Mouse (Mus musculus) gastrocnemius, adult 2 months (tissue): ENCODE data around the gene Adora2b. TPM values are rescaled to one million over a fixed set of nuclear protein-coding genes. Genes with fewer than 3 reads are reported as not detected.
"Not testable (repeated sequence)": the region's sequence is repeated elsewhere in the genome, so short reads cannot be mapped to it uniquely, and the experiment has no call there.

Experiments used
- DNase-seq: peaks from one replicate; pipeline ENCODE4 v3.0.0; 2022
- H3K27ac ChIP-seq: fragments of 200-600 bp; 2 replicates; pipeline ENCODE4 v1.8.1; 2022; ENCODE audit warnings: mild to moderate bottlenecking
- H3K4me3 ChIP-seq: fragments of 200-600 bp; 2 replicates; pipeline ENCODE4 v1.8.1; 2022; ENCODE audit warnings: mild to moderate bottlenecking, moderate library complexity
- CTCF ChIP-seq: fragments of 200-600 bp; IDR thresholded peaks from 2 replicates; pipeline ENCODE4 v1.8.1; 2022; ENCODE audit warnings: antibody characterized with exemption, mild to moderate bottlenecking, moderate library complexity
- intact Hi-C: fragments of 180-260 bp; cut with DNase I; formaldehyde crosslinking; loops from one replicate; pipeline ENCODE4 v1.15.1; 2025
- total RNA-seq, 2 experiments: library from RNA; stranded (reverse); gene quantifications; 2 replicates each; pipeline ENCODE4 v1.2.3; 2021

Gene Adora2b
- total RNA-seq, 2 experiments from 2014 or later = 0.26 to 0.95 TPM

DNA sequence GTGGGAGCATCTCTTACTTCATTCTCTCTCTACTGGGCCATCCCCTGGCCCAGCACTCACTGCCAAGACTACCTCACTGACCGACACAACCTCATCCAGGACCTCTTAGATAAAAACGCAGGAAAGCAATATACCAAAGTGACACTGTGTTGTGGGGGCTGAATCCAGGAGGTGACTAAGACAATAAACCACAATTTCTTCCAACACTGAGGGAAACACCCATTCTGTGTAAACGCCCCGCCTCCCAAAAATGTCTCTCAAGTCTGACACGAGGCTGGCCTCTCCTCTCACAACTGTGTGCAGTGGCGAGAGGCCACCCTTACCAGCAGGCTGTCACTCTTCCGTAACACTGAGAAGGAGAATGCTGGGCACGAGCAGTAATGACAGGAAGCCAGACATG is 19.6 kb downstream of the Adora2b start:
- peak; percentile 1 for DNase-seq
- TF ChIP-seq CTCF = no peak
- intact Hi-C loops = no loop called here
- no peak overlapping the region for H3K27ac ChIP-seq
- H3K4me3 ChIP-seq = no peak overlapping the region

DNA sequence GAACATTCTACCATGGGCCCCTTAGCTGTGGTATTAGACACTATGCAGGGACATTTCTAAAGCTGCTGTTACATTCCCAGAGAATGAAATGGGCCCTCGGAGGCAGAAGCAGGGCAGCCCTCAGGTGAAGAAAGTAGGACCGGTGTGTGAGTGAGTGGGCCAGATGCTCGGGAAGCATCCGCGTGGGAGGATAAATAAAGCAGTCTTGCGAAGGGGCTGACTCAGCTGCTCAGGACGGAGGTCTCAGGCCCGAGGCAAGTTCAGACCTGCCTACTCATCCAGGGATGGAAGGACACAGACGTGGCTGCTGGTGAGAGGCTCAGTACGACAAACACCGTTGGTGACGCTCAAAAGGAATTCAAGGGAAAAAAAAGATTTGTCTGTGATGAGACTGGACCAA is 20.3 kb downstream of the Adora2b start:
- no peak for TF ChIP-seq CTCF
- Histone ChIP-seq H3K4me3 (no peak overlapping the region), H3K27ac (no peak overlapping the region)
- intact Hi-C loops = no loop called here
- DNase-seq = peak; percentile 7

DNA sequence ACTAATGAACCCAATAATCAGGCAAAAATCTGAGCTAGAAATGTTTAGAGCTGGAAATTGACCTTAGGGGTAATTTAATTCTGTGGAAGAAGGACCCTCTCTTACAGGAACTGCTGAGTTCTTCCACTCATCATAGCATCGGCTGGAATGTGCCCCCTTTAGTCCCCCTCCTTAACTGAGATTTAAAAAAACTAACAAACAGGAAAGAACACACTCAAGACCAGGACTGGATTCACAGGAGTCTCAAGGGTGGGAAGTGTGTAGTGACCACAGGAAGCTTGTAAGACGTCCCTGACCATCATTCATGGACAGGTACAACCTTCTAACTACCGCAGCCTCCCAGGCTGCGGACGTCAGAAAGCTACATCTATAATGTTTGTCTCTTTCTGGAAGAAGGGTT is 22.1 kb downstream of the Adora2b start:
- intact Hi-C loops = no loop called here
- TF ChIP-seq CTCF = no peak
- Histone ChIP-seq H3K27ac (no peak overlapping the region), H3K4me3 (no peak overlapping the region)
- DNase-seq = no peak

DNA sequence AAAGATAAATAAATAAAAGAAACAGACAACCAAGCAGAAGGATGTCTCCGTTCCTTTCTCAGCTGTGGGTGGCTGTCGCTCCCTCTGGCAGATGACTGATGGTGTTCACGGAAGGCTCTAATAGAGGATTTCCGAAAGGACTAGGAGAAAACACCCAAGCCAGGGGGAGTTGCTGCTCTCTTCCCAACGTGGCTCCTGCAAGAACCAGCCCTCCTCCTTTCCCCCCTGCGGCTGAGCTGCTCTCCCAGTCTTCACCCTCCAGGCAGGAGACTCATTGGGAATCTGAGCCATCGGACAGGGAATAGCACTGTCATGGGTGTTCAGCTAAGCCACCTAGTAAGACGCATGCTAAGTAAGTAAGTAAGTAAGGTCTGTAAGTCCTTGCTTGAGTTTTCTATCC is 28.3 kb downstream of the Adora2b start:
- intact Hi-C loops = no loop called here
- H3K4me3 ChIP-seq = no peak overlapping the region
- TF ChIP-seq CTCF = no peak
- no peak for DNase-seq
- no peak overlapping the region for H3K27ac ChIP-seq

DNA sequence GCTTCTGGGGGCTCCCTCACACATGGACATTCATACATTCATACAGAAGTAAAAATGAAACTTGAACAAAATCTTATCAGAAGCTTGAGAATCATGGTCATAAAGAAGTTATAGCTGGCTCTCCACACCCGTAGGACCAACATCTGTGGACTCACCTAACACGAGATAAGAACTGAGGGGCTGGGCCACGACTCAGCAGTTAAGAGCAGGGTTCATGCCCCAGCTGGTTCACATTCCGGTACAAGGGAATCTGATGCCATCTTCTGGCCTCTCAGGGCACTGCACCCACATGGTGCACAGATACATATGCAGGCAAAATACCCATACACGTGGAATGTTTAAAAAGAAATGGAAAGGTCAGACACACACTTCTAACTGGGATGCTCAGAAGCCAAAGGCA is 29.2 kb downstream of the Adora2b start:
- intact Hi-C loops = no loop called here
- peak; percentile 65 for TF ChIP-seq CTCF
- Histone ChIP-seq H3K27ac (no peak overlapping the region), H3K4me3 (no peak overlapping the region)
- DNase-seq = peak; percentile 59

DNA sequence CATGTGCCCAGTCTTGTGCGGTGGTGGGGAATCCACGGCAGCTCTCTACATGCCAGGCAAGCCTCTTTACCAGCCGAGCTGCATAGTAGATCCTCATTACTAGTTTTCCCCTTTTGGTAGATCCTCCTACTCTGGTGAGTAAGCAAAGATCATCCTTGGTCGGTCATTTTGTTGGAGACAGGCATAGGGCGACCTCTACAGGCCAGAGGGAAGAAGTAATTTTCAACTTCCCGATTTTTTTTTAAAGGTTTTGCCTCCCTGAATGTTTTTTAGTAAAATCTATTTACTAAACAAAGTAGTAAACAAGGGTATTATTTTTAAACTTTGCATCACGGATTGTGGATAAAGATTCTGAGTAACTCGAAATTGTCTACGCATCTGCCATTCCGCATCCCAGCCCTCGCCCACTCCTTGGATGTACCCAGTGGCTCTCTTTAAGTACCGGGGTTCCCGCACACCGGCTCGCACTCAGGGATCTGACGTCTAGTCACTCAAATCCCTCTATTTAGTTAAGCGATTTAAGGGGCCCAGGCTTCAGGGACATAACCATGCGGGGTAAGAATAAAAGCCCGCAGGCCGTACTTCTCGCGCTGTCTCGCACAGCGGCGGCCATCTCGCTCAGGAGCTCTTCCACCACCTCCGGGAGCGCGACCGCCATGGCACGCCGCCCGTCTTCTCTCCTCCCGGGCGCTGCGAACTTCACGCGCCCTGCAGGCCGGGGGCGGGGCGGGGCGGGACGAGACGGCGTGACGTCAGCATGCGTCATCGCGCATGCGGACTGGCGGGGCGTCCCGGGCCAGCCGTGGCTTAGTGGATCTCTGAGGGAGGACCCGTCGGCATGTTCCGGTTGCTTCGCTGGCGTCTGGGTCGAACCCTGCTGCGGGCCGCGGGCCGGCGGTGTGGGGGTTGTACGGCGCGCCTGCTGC is 32.2 kb downstream of the Adora2b start, which contains the start of the genes Zswim7 and Ttc19:
Zswim7 (minus strand) TSS at position 701 of the 926 bp plus-strand sequence.
Ttc19 (plus strand) TSS at position 799 of the 926 bp plus-strand sequence.
- peak; percentile 96 for DNase-seq
- peak; percentile 85 for TF ChIP-seq CTCF
- peak within 1 kb of the TSS; percentile 82 for H3K4me3 ChIP-seq
- intact Hi-C loops = loop anchor here (1.0 to 5.0 kb wide), 3 partner anchors 154 to 349 kb away; partner anchors contain the start of gene Akap10
- H3K27ac ChIP-seq = peak within 1 kb of the TSS; percentile 91

DNA sequence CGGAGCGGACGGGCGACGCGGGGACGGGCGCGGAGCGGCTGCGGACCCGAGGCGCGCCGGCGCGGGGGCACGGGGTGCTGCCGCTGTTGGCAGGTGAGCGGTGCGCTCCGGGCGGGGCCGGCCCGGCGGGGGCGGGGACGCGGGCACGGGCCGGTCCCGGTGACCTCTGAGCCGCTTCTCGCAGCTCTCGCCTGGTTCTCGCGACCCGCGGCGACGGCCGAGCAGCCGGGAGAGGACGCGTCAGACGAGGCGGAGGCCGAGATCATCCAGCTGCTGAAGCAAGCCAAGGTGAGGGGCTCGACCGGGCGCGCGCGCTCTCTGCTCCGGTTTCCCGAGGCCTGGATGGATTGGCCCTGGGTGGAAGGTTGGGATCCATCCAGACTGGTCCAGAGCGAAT is 32.8 kb downstream of the Adora2b start:
- DNase-seq = peak; percentile 90
- intact Hi-C loops = loop anchor here (5.0 kb wide), 1 partner anchor 349 kb away; the partner anchor contains the start of gene Akap10
- TF ChIP-seq CTCF = no peak
- Histone ChIP-seq H3K27ac (peak overlapping the region; percentile 91), H3K4me3 (peak overlapping the region; percentile 82)

DNA sequence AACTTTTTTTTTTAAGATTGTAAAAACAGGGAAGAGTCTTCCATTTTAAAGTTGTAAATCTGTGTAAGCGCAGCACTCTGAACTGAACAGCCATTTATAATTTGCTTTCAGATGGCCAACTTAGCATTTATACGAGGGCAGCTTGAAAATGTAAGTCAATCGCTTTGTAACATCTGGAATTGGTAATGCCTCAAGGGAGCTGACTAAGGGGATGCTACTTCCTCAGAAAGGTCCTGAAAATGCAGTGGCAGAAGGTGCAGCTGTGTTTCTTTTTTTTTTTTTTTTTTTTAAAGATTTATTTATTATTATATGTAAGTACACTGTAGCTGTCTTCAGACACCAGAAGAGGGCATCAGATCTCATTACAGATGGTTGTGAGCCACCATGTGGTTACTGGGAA is 35.2 kb downstream of the Adora2b start:
- intact Hi-C loops = loop anchor here (5.0 kb wide), 1 partner anchor 352 kb away; the partner anchor contains the start of gene Akap10
- not testable (repeated sequence) for DNase-seq

DNA sequence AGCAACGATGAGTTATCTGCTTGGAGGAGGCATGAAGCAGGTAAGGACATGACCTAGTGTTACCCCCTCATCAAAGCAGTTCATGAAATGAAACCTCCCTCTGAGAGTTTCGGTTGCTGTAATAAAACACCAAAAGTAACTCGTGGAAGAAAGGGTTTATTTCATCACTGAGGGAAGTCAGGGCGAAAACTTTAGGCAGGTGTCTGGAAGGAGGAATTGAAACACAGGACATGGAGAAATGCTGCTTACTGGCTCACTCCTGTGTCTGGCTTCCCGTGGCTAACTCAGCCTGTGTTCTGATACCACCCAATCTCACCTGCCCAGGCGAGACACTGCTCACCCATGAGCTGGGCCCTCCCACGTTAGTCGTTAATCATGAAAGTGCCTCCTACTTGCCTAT is 36.2 kb downstream of the Adora2b start:
- Histone ChIP-seq H3K27ac (no peak overlapping the region), H3K4me3 (no peak overlapping the region)
- no peak for DNase-seq
- intact Hi-C loops = no loop called here
- no peak for TF ChIP-seq CTCF

More for the DNA sequence above, 35.2 kb downstream of the Adora2b start:
- H3K27ac ChIP-seq, H3K4me3 ChIP-seq: not testable (repeated sequence)

DNA sequence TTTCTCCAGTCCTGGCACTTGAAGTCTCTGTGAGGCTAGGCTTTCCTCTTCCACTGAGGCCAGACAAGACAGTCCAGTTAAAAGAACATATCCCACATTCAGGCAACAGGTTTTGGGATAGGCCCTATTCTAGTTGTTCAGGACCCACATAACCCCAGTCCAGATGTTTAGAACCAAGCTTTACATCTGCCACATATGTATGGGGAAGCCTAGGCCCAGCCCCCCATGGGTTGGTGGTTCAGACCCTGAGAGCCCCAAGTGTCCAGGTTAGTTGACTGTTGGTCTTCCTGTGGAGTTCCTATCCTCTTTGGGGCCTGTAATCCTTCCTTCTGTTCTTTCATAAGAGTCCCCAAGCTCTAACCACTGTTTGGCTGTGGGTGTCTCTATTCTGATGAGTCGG is 38.9 kb downstream of the Adora2b start:
- H3K4me3 ChIP-seq = no peak overlapping the region
- intact Hi-C loops = no loop called here
- TF ChIP-seq CTCF = no peak

DNA sequence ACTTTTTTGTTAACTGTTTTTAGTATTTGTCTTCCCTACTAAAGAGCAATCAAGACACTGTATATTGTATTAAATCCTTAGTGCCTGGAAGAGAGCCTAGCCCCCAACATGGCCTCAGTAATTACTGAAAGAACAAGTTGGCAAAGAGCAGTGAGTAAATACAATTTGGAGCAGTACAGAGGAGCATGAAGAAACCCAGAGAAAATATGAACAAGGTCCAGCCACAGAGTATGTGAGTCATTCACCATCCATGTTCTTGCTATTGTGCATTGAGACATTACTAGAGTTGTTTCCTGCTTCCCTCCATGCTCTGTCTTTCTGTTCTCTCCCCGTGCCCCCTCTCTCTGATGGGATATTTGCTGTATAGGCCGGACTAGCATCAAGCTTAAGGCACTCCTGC is 45.3 kb downstream of the Adora2b start:
- Histone ChIP-seq H3K27ac (no peak overlapping the region), H3K4me3 (no peak overlapping the region)
- no peak for DNase-seq
- no peak for TF ChIP-seq CTCF
- intact Hi-C loops = no loop called here

More for the DNA sequence above, 38.9 kb downstream of the Adora2b start:
- DNase-seq = no peak
- no peak overlapping the region for H3K27ac ChIP-seq

DNA sequence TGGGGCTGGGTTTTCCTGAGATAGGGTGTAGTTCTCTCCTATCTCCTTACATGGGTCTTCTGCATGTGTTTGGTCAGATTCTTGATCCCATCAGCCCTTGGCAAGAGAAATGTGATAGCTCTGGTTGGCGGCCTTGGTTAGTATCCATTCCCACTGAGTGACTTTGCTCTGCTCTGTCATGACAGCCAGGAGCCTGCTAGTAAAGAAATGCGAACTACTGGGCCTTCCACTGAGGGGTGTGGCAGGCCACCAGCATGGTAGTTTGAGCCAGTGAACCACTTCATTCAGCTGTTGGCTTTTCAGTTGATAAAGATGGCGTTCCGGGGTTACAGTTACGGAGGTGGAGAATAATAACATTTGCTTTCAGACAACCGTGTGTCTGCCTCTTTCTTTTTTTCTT is 50.1 kb downstream of the Adora2b start:
- DNase-seq = peak; percentile 57
- Histone ChIP-seq H3K4me3 (no peak overlapping the region), H3K27ac (peak overlapping the region; percentile 62)
- TF ChIP-seq CTCF = no peak
- intact Hi-C loops = no loop called here

DNA sequence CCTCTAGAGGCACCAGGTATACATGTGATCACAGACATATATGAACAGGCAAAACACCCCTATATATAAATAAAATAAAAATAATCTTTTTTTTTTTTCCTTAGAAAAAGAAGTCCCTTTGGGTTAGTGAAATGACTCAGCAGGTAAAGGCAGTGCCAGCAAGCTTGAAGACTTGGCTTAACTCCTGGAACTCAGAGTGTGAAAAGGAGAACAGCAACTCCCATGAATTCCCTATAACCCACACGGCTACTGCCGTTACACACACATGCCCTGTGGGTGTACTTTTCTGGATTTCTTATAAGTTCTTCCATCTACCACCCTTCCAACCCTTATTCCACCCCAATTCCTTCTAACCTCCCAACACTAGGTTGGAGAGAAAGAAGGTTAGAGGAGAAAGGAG is 57.1 kb downstream of the Adora2b start:
- Histone ChIP-seq H3K4me3 (no peak overlapping the region), H3K27ac (no peak overlapping the region)
- DNase-seq = no peak
- intact Hi-C loops = loop anchor here (5.0 kb wide), 1 partner anchor 51 kb away; no protein-coding TSS in a partner anchor
- TF ChIP-seq CTCF = no peak
